Mouse (Mus musculus): ENCODE results near the gene Vps50.
"Not testable (repeated sequence)": the region's sequence is repeated elsewhere in the genome, so short reads cannot be mapped to it uniquely, and the experiment has no call there.

Gene Vps50

DNA sequence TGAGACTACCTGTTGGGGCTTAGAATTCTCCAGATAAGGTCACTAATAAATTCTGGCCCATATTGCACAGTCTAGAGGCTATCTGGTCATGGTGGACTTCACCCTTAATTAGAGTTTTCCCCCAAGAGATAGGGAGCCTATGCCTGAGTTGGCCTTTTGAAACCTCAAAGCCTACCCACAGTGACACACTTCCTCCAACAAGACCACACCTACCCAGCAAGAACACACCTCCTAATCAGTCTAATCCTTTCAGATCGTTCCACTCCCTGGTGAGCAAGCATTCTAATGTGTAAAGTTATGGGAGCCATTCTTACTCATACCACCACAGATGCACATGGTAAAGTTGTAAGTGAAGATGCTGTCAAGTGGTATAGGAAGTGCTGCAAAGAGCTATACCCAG, 37.9 kb downstream of the Vps50 start:
- DNase-seq (ENCODE audit: low spot score): no peak

DNA sequence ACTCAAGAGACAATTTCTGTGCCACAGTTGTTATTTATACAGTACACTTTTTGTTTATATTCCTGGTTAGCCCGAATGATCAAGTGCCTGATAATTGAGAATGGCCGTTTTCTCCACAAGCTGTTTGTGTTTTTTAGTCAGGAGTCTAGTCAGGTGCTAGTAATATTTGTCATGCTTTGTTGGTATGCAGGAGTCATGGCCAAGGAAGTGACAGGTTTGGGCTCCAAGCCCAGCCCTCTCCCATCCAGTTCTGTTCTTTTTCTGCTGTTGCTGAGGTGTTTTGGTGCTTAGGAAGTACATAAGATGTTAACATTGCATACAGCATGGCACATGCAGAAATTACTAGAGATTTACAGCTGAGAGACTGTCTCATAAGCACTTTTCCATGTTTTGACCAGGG, 41.3 kb downstream of the Vps50 start:
- DNase-seq (ENCODE audit: low spot score): no peak

DNA sequence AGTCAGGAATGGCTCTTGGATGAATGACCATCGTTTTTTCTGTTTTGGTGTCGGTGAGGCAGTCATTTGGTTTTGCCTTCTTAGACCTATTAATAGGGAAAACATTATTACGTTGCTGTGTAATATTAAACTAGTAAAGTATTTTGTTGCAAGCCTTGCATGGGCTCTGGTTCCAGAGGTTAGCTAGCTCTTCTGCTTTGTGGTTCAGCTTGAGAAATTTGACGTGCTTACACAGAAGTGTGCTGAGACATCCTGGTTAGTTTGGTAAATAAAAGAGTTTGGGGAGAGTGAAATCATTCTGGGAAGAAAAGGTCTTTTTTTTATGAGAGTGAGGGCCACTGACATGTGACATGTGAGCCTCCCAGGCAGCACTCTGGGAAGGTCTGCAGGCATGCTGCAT, 45.7 kb downstream of the Vps50 start:
- no peak for DNase-seq (ENCODE audit: low spot score)

DNA sequence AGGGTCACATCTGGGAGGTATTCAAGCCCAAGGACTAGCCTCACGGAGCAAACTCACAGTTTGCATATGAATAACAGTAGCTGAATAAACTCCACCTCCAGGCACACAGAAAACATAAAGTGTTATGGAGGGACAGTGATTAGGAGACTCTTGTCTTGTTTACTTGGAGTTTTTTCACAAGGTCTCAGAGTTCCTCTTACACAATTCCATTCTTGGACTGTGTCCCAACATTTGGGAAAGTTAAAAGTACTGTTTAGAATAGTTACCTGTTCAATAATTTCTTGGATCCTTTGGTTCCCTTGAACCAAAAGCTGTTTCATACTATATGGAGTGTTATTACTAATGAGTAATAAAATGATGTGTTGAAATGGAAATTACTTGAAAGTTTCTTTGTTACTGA, 46.8 kb downstream of the Vps50 start:
- no peak for DNase-seq (ENCODE audit: low spot score)

DNA sequence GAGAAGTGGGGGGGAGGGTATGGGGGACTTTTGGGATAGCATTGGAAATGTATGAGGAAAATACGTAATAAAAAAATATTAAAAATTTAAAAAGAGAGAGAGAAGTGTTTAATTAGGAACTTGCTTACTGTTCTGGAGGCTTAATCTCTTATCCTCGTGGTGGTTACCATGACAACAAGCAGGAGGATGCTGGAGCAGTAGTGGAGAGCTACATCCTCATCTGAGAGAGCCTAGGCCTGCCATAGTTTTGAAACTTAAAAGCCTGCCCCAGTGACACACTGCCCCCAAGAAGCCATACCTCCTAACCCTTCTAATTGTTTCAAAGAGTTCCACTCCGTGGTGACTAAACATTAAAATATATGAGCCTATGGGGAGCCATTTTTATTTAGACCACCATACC, 50.8 kb downstream of the Vps50 start:
- DNase-seq (ENCODE audit: low spot score): no peak

DNA sequence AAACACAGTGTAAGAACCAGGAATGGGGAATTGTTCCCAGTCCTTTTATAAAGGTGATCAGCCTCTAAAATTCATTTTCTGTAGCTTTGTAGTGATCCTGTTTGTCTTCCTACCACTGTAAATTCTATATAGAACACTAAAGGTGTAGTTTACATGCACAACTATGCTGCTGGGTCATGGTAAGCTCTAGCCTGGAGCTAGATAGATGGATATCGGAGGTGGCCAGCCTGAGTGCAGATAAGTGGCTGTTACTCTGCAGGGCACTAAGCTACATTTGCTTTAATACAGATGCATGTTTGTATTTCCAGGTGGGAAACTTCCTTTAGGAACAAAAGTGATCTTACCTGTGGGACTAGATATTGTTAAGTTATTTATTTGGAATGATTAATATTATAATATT, 51.8 kb downstream of the Vps50 start:
- no peak for DNase-seq (ENCODE audit: low spot score)

DNA sequence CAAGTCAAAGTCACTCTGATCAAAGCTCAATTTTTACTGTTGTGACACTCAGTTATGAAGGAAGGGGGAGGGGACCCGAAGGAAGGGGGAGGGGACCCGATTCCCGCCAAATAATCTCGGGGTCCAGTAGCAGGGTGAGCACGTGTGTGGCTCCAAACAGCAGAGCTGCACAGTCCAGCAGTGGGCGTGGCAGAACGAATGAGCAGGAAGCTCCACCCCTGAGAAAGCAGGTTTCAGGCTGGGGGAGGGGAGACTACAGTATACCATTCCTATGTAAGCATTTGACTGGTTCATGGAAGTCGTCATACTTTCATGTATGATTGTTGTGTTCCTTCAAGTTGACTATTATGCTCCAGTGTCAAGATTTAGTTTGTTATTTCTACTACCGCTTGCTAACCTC, 54.5 kb downstream of the Vps50 start:
- not testable (repeated sequence) for DNase-seq (ENCODE audit: low spot score)

DNA sequence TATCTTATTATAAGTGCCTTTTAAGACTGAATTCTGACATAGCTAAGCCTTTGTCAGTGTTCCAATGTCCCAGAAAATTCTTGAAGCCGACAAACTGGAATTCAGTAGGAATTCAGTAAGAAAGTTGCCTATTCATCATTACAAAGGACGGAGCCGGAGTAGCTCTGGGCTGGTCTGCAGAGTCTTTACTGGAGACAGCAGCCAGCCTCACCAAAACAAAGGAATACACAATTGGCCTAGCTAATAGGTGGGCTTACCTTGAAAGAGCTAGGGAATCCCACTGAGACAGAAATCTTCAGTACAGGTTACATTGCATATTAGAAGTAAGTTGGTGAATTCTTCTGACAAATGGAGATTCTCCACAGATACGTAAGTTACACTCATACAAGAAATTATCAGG, 59.0 kb downstream of the Vps50 start:
- DNase-seq (ENCODE audit: low spot score): no peak

DNA sequence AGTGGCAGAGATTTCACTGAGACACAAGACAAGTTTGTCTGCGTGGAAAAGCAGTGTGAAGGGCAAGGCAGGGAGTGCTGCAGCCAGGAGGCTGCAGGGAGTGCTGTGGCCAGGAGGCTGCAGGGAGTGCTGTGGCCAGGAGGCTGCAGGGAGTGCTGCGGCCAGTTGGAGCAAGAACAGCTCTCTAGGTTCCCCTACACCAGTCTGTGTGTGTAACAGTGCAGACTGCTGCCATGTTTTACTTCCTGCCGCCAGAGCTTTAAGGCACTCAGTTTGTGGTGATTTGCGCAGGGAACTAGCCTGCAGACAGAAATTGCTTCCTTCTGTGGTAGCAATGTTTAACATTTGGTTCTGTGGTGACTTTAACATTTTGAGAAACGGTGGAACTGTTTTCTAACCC, 61.8 kb downstream of the Vps50 start:
- DNase-seq (ENCODE audit: low spot score): no peak

DNA sequence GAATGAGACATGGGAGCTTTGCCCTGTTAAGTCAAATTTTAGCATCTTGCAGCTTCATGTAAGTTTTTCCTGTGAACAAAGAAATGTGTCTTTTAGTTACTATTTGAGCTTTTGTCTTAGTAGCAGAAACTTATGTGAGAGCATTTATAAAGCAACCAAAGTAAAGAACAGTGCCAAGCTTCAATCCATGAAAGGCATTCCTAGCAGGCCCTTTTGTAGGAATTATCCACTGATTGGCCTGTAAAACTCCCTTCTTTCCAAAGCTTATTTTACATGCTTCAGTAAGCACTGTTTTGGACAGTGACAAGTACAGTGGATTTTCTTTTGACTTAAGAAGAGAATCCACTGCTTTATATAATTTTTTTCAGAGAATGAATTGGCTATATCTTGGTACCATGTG, 64.1 kb downstream of the Vps50 start:
- DNase-seq (ENCODE audit: low spot score): no peak

DNA sequence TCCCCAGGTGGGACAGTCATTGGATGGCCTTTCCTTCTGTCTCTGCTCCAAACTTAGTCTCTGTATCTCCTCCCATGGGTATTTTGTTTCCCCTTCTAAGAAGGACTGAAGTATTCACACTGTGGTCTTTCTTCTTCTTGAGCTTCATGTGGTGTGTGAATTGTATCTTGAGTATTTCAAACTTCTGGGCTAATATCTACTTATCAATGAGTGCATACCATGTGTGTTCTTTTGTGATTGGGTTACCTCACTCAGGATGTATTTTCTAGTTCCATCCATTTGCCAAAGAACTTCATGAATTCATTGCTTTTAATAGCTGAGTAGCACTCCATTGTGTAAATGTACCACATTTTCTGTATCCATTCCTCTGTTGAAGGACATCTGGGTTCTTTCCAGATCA, 65.9 kb downstream of the Vps50 start:
- not testable (repeated sequence) for DNase-seq (ENCODE audit: low spot score)

DNA sequence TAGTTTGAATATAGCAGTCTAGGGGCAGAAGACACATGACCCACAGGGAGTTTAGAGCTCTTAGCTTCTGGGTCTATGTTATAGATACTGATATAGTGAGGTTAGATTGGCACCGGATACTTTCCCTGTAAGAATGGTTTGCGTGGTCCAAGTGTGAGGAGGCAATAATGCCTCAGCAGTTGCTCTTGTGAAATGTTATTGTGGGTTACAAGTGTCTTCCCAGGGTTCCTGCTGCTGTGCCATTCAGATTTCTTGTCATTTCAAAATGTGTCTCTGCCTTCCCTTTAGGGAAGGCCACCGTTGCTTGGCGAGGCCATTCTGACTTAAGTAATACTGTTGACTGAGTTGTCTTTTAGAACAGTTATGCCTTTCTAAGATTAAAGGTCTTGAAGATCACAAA, 66.8 kb downstream of the Vps50 start:
- DNase-seq (ENCODE audit: low spot score): no peak

DNA sequence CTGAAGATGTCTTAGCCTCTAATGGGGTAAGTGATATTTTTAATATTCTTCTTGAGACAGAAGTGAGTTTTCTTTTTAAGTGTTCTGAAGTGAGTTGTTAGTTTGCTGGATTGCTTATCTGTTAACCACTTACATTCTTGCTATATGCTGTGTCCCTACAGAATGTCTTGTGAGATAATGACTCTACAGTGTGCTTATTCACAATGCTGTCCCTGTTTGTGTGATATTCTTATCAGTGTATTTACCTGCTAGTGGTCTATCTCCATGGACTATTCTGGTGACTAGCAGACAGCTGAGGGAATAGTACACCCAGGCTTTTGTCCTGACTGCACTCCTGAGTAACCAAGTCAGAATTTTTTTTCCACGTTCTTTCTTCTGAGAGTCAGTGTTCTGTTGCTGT, 67.5 kb downstream of the Vps50 start:
- DNase-seq (ENCODE audit: low spot score): no peak

DNA sequence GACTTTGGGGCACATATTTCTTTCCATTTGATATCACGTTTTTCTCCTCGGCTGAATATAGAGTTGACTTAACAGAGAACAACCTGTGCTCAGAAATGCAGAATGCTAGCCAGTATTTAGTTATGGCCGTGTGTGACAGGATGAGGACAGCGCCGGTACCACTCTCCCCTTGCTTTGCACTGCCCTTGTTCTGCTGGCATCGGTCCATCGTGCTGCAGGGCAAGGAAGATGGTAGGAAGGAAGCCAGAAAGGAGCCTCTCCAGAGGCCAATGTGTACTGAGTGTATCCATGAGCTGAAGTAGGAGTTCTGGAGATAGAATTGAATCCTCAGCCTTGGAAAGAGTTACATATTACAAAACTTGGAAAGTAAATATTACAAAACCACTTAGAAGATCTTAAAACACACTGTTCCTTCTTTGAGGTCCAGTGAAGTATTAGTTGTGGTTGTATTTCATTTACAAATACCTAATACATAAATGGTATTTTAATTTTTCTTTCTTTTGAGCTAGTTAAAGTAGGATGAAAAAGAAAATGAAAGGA, 69.0 kb downstream of the Vps50 start:
- no peak for DNase-seq (ENCODE audit: low spot score)

DNA sequence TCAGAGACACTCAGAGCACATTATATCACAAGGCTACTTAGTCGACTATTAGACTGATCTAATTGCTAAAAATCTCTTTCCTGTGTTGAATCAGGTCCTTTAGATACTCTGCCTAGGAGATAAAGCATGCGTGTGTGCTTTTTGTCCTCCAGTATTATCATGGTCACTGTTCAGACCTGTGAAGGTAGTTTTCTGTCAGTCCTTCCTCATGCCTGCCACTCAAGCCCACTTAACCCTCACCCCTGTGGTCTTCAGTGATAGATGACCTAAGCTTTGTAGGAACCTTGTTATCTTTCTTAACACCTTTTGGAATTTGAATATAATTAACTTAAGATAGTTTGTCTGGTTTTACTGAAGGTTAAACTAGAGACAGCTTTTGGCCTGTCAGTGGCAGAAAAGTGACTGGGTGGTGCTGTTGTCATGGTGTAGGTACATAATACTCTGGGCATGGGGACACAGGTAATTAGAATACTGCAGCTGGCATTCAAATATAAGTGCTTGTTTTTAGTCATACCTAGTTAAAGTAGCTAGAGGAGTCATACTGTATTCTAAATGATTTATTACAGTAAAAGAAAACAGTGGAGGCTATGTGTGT, 74.1 kb downstream of the Vps50 start:
- no peak for DNase-seq (ENCODE audit: low spot score)

DNA sequence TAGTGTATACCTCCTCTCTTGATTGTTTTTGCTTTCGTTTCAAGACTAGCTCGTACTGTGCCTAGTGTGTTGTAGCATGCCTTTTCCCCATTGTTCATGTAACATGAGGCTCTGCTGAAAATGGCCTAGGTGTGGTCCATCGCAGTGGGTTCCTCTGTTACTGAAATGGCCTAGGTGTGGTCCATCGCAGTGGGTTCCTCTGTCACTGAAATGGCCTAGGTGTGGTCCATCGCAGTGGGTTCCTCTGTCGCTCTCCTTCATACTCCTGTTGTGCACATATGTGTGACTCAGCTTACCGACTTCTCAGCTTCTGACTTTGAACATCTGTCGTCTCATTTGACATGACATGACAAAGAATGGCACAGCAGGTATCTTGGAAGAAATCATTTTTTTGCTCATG, 75.6 kb downstream of the Vps50 start:
- no peak for DNase-seq (ENCODE audit: low spot score)

DNA sequence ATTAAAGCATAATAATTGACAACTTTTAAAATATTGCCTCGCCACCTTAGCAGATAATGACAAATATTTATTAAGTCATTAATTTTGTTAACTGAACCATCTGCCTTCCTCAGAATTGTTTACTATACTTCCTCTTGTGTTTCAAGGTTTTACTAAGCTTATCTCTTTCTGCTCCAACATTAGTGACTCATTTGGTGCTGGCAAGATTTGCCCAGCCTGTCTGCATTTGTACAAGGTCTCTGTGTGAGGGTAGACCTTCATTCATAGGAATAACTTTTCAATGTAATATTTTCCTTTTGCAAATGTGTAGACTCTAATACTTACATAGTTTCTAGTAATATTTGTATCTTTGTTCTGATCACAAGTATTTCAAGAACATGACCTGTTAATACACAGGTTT, 87.2 kb downstream of the Vps50 start:
- DNase-seq (ENCODE audit: low spot score): no peak

DNA sequence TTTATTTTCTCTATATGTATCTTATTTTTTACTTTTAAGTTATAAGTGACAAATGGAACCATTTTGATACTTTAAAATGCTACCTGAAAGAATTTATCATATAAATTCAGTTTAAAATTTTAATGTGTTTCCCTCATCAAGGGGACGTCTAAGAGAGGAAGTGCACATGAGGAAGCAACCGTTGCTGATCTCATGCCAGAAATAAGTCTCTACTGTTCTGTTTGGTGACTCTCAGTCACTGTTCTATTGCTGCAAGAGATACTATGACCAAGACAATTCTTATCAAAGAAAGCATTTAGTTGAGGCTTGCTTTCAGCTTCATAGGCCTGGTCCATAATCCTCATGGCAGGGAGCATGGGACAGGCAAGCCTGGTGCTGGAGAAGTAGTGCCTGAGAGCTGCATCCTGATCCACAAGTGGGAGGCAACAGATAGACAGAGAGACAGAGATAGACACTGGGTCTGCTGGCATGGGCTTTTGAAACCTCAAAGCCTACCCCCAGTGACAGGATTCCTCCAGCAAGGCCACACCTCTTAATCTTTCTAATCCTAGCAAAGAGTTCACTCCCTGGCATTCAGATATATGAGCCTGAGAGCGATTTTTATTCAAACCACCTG, 92.2 kb downstream of the Vps50 start:
- DNase-seq (ENCODE audit: low spot score): no peak

DNA sequence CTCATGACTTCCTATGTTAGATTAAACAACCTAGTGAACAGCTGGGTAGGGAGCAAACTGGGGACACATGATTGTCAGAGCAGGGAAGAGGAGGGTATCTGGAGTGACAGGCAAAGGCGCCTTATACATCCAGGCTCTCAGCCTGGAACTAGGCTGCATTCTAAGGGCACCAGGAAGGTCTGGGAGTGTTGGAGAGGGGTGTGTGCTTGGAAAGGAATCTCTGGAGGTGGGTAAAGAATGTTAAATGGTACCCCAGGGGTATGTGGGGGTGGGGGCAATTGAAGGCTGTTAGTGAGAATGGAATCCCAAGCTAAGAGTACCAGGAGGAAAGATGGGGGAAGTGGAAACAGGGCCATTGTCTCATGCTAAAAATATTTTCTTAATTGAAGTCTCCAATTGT, 96.1 kb downstream of the Vps50 start:
- DNase-seq (ENCODE audit: low spot score): no peak

DNA sequence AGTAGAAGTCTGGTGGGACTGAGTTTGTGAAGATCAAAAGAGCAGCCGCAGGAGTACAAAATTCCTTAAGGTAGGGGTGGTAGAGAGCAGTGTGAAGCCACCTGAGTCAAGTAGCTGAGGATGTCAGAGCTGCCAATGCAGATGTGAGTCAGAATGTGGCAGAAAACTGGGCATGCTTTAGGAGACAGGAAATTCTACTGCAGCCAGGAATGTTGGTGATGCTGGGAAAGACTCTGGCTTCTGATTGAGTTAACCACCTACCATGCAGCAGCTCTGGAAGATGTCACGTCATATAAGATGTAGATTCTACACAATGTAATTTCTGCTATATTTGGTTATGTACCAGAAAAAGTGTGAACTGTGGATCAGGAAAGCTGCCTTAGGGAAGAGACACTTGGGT, 114.6 kb downstream of the Vps50 start:
- DNase-seq (ENCODE audit: low spot score): no peak

DNA sequence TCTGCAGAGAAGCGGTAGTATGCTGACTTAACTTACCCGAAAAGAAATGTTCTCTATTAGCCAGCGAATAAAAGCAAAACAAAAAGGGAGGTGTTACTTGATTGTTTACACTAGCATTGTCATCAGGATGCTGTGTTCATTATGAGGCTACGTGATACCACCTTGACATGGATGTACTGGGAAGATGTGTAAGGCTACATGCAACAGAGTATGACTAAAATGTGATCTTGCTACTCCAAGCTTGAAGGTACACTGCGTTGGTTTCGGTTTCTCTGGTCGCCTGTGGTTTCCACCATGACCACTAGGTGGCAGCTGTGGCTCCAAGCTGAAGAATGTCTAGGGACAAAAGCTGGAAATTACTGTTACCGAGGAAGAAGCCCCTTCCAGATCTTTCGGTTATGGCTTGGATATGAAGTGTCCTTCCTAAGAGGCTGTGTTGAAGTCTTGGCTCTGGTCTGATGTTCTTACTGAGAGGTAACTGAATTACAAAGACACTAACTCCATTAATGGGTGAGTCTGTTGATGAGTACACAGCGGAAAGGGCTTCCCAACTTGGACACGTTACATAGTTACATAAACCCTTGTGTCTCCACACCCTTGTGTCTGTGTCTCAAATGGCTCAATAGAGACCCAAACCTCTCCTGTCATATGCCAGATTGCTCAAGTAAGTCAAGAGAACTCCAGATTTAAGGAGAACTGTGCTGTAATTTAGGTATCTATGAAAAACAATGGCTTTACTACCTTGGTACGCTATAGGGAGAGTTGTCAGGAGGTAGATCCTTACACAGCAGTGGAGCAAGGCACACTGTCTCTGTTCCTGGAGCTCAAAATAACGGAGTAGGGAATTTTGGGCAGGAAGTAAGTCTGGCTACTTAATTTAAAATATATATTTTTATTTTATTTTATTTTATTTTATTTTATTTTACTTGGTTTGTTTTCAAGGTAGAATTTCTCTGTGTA, 122.5 kb downstream of the Vps50 start:
- peak; percentile 55 for DNase-seq (ENCODE audit: low spot score)

All from layer of hippocampus, adult 9-10 months (tissue).